Mouse (Mus musculus) left cerebral cortex, adult 11 months (tissue): Measurements from ENCODE around the gene Lrmp.
A peak's percentile ranks its signal among the peaks of the same experiment; 100 is the strongest.
"Not testable (repeated sequence)": the region's sequence is repeated elsewhere in the genome, so short reads cannot be mapped to it uniquely, and the experiment has no call there.

ENCODE experiments used
- DNase-seq: peaks from one replicate; pipeline ENCODE4 v3.0.0; 2022; ENCODE audit warnings: low spot score

Lrmp gene

GRCm38 (mm10) chr6:145104241-145104939, 11.1 kb upstream of the Lrmp start:
- DNase-seq: no peak

DNA sequence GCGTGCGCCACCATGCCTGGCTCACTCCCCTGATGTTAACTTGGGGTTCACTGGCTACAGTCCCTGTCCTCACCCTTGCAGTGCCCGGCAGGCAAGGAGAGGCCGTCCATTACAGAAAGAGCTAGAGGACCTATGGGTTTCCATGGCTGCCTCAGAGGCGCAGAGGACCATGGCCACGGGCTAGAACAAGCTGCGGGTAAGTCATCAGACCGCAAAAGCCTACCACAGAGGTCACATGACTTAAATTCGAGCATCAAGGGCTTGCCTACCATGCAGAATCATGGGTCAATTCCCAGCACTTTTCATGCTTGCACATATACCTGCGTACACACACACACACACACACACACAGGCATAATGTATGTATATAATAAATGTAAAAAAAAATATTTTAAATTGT, 10.0 kb upstream of the Lrmp start:
- DNase-seq: no peak

DNA sequence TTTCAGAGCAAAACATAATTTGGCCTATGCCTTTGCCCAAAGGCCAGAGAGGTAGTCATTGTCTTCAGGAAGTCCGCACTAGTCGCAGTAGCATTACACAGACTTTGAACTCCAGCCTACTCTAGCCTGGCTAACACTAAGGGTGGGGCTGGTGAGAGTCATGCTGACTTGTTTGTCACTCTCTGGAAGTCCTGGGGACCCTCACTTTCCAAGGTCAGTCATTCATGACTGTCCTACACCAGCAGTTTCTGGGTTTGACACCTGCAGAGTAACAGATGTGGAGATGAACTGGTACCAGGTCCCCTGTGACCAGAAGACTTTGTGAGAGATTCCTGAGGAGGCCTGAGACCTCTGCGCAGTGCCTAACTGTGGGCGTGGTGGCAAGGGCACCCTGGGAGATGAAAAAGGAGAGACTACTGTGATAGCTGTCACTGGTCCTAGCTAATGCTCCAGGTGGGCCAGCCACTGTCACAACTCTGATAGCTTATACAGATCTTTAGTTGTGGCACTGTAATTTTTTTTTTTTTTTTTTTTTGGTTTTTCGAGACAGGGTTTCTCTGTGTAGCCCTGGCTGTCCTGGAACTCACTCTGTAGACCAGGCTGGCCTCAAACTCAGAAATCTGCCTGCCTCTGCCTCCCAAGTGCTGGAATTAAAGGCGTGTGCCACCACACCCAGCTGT, 9.2 kb upstream of the Lrmp start:
- DNase-seq: no peak

DNA sequence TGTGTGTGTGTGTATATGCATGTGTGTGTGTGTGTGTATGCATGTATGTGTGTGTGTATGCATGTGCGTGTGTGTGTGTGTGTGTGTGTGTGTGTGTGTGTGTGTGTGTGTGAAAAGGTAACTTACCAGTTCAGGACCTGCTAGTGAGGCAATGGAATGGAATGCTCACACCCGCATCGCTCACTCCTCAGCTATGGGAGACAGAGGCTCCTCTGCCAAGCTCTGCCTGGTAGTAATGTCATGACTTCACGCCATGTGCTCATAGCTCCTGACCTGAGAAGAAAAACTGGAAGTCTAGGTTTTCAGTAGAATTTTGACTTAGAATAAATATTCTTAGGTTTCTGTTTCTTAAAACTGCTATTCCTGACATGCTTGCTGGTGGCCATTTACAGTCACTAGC, 4.7 kb upstream of the Lrmp start:
- DNase-seq: no peak

GRCm38 (mm10) chr6:145112865-145113264, 2.6 kb upstream of the Lrmp start:
- DNase-seq: no peak

DNA sequence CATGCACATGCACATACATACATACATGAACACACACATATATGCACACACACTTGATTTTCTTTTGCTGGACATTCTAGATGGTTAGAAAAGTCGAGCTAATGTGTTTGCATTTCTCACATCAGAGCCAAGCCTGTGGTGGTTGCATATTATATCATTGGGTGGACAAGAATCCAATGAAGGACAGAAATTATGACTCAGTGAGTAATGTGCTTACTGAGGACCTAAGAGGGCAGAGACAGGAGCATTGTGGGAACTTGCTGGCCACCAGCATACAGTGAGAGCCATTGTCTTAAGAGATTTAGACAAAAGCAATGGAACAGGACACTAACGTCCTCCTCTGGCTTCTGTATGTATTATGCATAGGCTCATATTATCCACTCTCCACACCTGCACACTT, 892 bp upstream of the Lrmp start:
- DNase-seq: no peak

DNA sequence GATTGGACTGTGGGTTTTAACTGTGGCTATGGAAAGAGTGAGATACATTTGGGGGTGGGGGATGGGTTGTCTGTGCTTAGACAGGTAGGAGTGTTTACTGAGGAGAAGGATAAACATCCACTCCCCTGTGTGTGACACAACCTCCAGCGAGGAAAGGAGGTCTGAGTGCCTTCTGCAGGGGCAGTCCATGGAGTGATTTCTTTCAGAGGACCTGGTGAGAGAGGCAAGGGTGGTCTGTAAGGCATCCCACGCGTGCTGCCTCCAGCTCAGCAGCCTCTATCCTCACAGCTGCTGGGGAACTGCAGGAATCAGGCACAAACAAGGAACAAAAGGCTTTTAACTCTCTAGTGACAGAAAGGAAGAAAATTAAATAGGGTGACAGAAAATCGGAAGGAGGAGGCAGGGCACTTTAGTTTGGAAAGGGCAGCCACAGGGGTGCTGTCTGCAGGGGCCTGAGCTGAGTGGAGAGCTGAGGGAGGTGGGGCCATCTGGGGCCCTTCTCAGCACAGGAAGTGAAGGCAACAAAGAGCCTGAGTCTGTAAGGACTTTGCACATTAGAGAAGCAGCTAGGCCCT, 732 bp downstream of the Lrmp start:
- no peak for DNase-seq

- DNase-seq: no peak
Observed at GRCm38 (mm10) chr6:145120086-145120485, 4.6 kb downstream of the Lrmp start.

- DNase-seq: peak; percentile 13
Observed at GRCm38 (mm10) chr6:145120787-145121589, 5.5 kb downstream of the Lrmp start.

- no peak for DNase-seq
Observed at GRCm38 (mm10) chr6:145121590-145122420, 6.4 kb downstream of the Lrmp start.

DNA sequence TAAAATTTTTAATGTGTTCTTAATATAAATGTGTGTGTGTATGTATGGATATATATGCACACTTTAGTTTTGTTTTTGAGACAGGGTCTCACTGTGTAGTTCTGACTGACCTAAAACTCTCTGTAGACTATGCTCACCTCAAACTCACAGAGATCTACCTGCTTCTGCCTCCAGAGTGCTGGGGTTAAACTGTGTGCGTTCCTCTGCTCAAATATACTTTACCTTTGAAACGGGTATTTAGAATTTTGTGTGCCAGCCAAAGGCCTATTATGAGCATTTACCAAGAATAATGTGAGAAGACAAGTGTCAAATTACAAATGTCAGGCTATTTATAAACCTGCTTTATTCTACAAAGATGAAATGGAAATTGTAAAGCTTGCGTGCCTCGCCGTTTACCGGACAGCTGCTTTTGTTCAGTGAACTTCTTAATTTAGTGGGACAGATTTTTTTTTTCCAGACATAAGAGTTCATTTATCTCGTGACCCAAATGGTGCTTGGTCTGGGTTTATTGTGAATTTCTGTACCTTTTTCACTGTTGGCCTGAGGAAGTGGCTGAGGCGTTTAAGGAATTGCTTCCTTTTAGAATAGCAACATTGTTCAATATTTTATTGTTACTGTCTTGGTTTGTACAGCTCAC, 7.1 kb downstream of the Lrmp start:
- no peak for DNase-seq

DNA sequence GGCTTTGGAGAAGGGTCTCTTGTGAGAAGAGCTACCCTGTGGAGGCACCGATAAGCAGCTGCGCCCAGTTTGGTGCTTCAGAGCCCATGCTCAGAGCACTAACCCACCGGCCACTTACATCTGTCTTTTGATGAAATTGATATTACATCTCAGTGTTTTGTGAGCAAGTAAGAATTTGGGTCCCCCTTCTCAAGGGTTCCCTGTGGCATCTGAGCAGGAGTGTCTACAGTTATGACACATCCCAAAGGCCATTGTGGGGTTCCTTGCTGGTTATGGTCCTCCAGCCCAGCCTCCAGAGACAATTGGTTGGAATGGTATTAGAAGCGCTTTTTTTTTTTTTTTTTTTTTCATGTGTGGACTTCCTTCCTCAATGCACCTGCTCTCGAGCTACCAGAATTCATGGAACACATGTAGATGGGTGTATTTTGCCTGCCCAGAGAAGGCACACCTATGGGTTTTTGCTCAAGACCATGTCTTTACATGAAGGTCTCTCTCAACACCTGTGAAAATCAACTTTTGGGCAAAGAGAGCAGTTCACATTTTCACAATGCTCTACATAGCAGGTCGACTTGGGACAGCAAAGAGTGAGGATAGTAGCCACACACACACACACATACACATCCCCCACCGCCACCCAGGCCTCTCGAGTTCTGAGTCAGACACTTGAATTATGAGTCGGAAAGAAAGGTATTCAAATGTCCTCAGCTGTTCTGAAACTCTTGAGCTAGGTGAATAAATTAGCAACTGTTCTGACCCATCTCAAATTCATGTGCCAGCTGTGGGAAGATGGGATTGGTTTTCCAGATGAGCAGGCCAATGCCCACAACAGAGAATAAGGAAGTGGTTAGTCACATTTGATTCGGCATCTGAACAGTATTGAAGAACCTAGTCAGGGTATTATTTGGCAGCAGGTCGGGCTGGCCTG, 7.9 kb downstream of the Lrmp start:
- no peak for DNase-seq

GRCm38 (mm10) chr6:145124621-145125020, 9.2 kb downstream of the Lrmp start:
- DNase-seq: no peak

GRCm38 (mm10) chr6:145125591-145126113, 10.2 kb downstream of the Lrmp start:
- DNase-seq: no peak

- no peak for DNase-seq
Observed at GRCm38 (mm10) chr6:145127652-145128051, 12.2 kb downstream of the Lrmp start.

GRCm38 (mm10) chr6:145129563-145129962, 14.1 kb downstream of the Lrmp start:
- DNase-seq: no peak

DNA sequence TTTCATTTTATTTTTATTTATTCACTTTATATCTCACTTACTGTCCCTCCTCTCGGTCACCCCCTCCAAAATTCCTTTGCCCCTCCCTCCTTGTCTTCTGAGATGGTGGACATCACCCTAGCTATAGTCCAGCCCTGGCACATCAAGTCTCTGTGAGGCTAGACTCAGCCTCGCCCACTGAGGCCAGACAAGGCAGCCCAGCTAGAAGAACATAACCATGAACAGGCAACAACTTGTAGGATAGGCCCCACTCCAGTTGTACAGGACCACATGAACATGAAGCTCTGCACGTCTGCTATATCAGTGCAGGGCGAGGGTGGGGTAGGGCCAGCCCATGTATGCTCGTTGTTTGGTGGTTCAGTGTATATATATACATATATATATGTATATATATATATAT, 16.5 kb downstream of the Lrmp start:
- DNase-seq: no peak

- not testable (repeated sequence) for DNase-seq
Observed at GRCm38 (mm10) chr6:145132969-145133368, 17.5 kb downstream of the Lrmp start.

- DNase-seq: no peak
Observed at GRCm38 (mm10) chr6:145135295-145135694, 19.8 kb downstream of the Lrmp start.

DNA sequence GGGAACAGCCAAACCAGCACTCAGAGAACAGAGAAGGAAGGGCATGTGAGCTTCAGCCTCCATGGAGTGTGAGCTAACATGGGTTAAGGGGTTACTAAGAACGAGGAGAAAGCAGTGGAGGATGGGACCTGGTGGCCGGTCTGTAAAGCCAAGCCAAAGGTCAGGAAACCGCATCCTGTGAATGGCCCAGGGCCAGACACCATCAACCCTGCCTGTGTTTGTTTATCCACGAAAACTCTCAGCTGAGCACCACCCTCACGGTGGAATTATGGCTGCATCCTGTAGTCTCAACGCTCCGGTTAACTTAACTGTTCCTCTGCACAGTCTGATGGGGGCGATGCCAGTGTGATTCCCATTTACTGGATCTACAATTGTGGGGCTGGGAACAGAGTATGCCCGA, 20.4 kb downstream of the Lrmp start:
- DNase-seq: no peak
